Mouse (Mus musculus) ES-Bruce4 (cell line): ENCODE results near the gene Kin. TPM values are rescaled to one million over a fixed set of nuclear protein-coding genes. Genes with fewer than 3 reads are reported as not detected.

Experiments used
- H3K27ac ChIP-seq: 2 replicates; pipeline ENCODE4 v1.5.1; 2012; ENCODE audit warnings: low read length, inconsistent platforms; ENCODE audit not compliant: insufficient read depth
- H3K27me3 ChIP-seq: 2 replicates; pipeline ENCODE4 v1.6.1; 2012; ENCODE audit warnings: mild to moderate bottlenecking, low read length, inconsistent platforms; ENCODE audit not compliant: control insufficient read depth, poor library complexity, insufficient read depth, severe bottlenecking
- H3K36me3 ChIP-seq: 2 replicates; pipeline ENCODE4 v1.6.1; 2012; ENCODE audit warnings: inconsistent platforms, mild to moderate bottlenecking, low read length, moderate library complexity; ENCODE audit not compliant: control insufficient read depth, poor library complexity, insufficient read depth, severe bottlenecking
- H3K4me1 ChIP-seq: one replicate; pipeline ENCODE4 v1.8.1; 2011; ENCODE audit warnings: low read length; ENCODE audit not compliant: control insufficient read depth, insufficient read depth
- H3K4me3 ChIP-seq: 2 replicates; pipeline ENCODE4 v1.5.1; 2011; ENCODE audit warnings: low read depth, mild to moderate bottlenecking, low read length
- H3K9ac ChIP-seq: 2 replicates; pipeline ENCODE4 v1.6.1; 2012; ENCODE audit warnings: low read depth, mild to moderate bottlenecking, inconsistent platforms; ENCODE audit not compliant: poor library complexity, severe bottlenecking
- H3K9me3 ChIP-seq: replicated peaks from 2 replicates; pipeline ENCODE4 v1.6.1; 2012; ENCODE audit warnings: mild to moderate bottlenecking, low read length, inconsistent platforms; ENCODE audit not compliant: control insufficient read depth, poor library complexity, insufficient read depth, severe bottlenecking
- CTCF ChIP-seq: IDR thresholded peaks from one replicate; pipeline ENCODE4 v1.8.1; 2011; ENCODE audit warnings: low read depth, low read length
- EP300 ChIP-seq: IDR thresholded peaks from 2 replicates; pipeline ENCODE4 v1.6.1; 2011; ENCODE audit warnings: low read depth, low read length; ENCODE audit not compliant: insufficient read depth
- POLR2A ChIP-seq: IDR thresholded peaks from one replicate; pipeline ENCODE4 v1.8.1; 2011; ENCODE audit warnings: low read length; ENCODE audit not compliant: insufficient read depth
- polyA plus RNA-seq: library from polyadenylated mRNA; stranded (reverse); fragments of >200 nt; gene quantifications from 2 replicates; pipeline ENCODE4 v1.2.4, GENCODE M21; 2011; ENCODE audit warnings: low read depth; ENCODE audit not compliant: missing spikeins, insufficient read depth, insufficient read length

The Kin gene
- polyA plus RNA-seq, 1 experiment, result 29.6 TPM

- H3K4me1 ChIP-seq, result no peaks in the 10 kb centered on the region
- no peaks in the 10 kb centered on the region for H3K27me3 ChIP-seq
- H3K9ac ChIP-seq, result no peak overlapping the region
- no peak overlapping the region for H3K27ac ChIP-seq
- H3K4me3 ChIP-seq, result no peak overlapping the region
- no peaks in the 10 kb centered on the region for H3K9me3 ChIP-seq
- H3K36me3 ChIP-seq, result no peaks in the 10 kb centered on the region
- TF ChIP-seq POLR2A (no peak), CTCF (peak; percentile 11)
Measured at GRCm38 (mm10) chr2:10098598-10099215, 18.3 kb downstream of the Kin start.

GRCm38 (mm10) chr2:10100471-10100870, 20.1 kb downstream of the Kin start:
- H3K27ac ChIP-seq, result no peak overlapping the region
- no peaks in the 10 kb centered on the region for H3K27me3 ChIP-seq
- no peaks in the 10 kb centered on the region for H3K9me3 ChIP-seq
- no peak for TF ChIP-seq CTCF
- H3K36me3 ChIP-seq, result no peaks in the 10 kb centered on the region
- no peaks in the 10 kb centered on the region for H3K4me1 ChIP-seq
- no peak overlapping the region for H3K4me3 ChIP-seq
- H3K9ac ChIP-seq, result no peak overlapping the region

GRCm38 (mm10) chr2:10101180-10101579, 20.8 kb downstream of the Kin start:
- no peak overlapping the region for H3K27ac ChIP-seq
- no peaks in the 10 kb centered on the region for H3K36me3 ChIP-seq
- TF ChIP-seq CTCF (peak; percentile 79), POLR2A (no peak)
- H3K4me1 ChIP-seq, result no peaks in the 10 kb centered on the region
- no peaks in the 10 kb centered on the region for H3K9me3 ChIP-seq
- H3K27me3 ChIP-seq, result no peaks in the 10 kb centered on the region
- no peak overlapping the region for H3K4me3 ChIP-seq
- H3K9ac ChIP-seq, result no peak overlapping the region

GRCm38 (mm10) chr2:10108535-10109189, 28.3 kb downstream of the Kin start:
- Histone ChIP-seq H3K27me3 (no peaks in the 10 kb centered on the region), H3K9ac (no peak overlapping the region), H3K9me3 (no peaks in the 10 kb centered on the region), H3K27ac (no peak overlapping the region), H3K4me3 (no peak overlapping the region), H3K4me1 (no peaks in the 10 kb centered on the region), H3K36me3 (no peaks in the 10 kb centered on the region)
- TF ChIP-seq POLR2A (no peak), CTCF (no peak), EP300 (no peak)

GRCm38 (mm10) chr2:10118751-10119150, 38.4 kb downstream of the Kin start:
- TF ChIP-seq EP300, result no peak
- no peak for TF ChIP-seq POLR2A
- no peak for TF ChIP-seq CTCF
- H3K9ac ChIP-seq, result no peak overlapping the region
- no peaks in the 10 kb centered on the region for H3K4me1 ChIP-seq
- no peaks in the 10 kb centered on the region for H3K27me3 ChIP-seq
- no peak overlapping the region for H3K27ac ChIP-seq
- H3K9me3 ChIP-seq, result no peaks in the 10 kb centered on the region
- H3K36me3 ChIP-seq, result no peaks in the 10 kb centered on the region
- H3K4me3 ChIP-seq, result no peak overlapping the region

- no peak for TF ChIP-seq CTCF
- H3K27ac ChIP-seq, result no peak overlapping the region
- H3K4me3 ChIP-seq, result no peak overlapping the region
- no peaks in the 10 kb centered on the region for H3K4me1 ChIP-seq
- H3K36me3 ChIP-seq, result no peaks in the 10 kb centered on the region
- H3K9ac ChIP-seq, result no peak overlapping the region
- no peaks in the 10 kb centered on the region for H3K27me3 ChIP-seq
- no peaks in the 10 kb centered on the region for H3K9me3 ChIP-seq
Measured at GRCm38 (mm10) chr2:10119276-10119675, 38.9 kb downstream of the Kin start.
